Comparison of ENCODE assay signal across 22 mouse cellular contexts in genomic region chr13:91377428-91377827, GRCm38 (mm10).
DNase-seq lines count a peak whose midpoint lies in the region; ATAC-seq lines count a peak whose summit lies in the region.
"Had no signal": no experiment of that assay in that cellular context is flagged by ENCODE, and none has a peak within 500 bp of the region (broad histone marks: within the 10 kb centered on the region; RNA-seq: fewer than 3 reads in every experiment).

No protein-coding gene starts in this region.

- peak; percentile 40 for DNase-seq in heart, adult 11 months
- no peak for DNase-seq in heart, adult 9 months (ENCODE audit: low spot score in 2 of 2)
- peak; percentile 70 for DNase-seq in induced T-regulatory cell, adult 2 months (ENCODE audit: low read depth)
- DNase-seq in T-cell, adult 2 months (ENCODE audit: low spot score), result no peak
- no peak for DNase-seq in thymus, postnatal 14 days
- DNase-seq in urinary bladder, postnatal 10 days (ENCODE audit: low spot score), result no peak
- DNase-seq: adrenal gland, adult 8-10 months; adrenal gland, postnatal 25 days; cerebellum, adult 11 months; cerebellum, adult 2 months; cerebellum, adult 9-11 months; cerebellum, postnatal 25 days; forebrain, postnatal 0 days; gastrocnemius, adult 2 months; gastrocnemius, postnatal 14 days; heart, adult 18-20 months; heart, postnatal 14 days; heart, postnatal 4 days had no signal

- peak; percentile 83 for ATAC-seq in CD4-positive, CD25-positive, alpha-beta regulatory T cell, adult 4 months
- ATAC-seq: forebrain, embryonic 14.5 days; forebrain, postnatal 0 days; hindbrain, postnatal 0 days; intestine, embryonic 15.5 days had no signal

Comparison
In these comparisons a context has a peak if more than half of its experiments do, and no peak if none do; other contexts are left out.
1. DNase-seq: peak in heart, adult 11 months (single experiment) and induced T-regulatory cell, adult 2 months (single experiment); none in heart, adult 9 months (0 of 2), T-cell, adult 2 months (single experiment), thymus, postnatal 14 days (single experiment) and urinary bladder, postnatal 10 days (single experiment).